ENCODE assay signal across 27 mouse cellular contexts in genomic region chr5:20873146-20873545, GRCm38 (mm10).
"Had no signal": no experiment of that assay in that cellular context is flagged by ENCODE, and none has a peak within 500 bp of the region (broad histone marks: within the 10 kb centered on the region; RNA-seq: fewer than 3 reads in every experiment).

No protein-coding gene starts in this region.

- H3K4me3 ChIP-seq: gastrocnemius, adult 2 months; heart, adult 2 months; heart, embryonic 13.5 days; heart, embryonic 15.5 days; hindbrain, embryonic 13.5 days; kidney, embryonic 15.5 days; layer of hippocampus, adult 2 months; left cerebral cortex, adult 2 months; limb, embryonic 10.5 days; limb, embryonic 12.5 days; liver, embryonic 13.5 days; liver, embryonic 15.5 days had no signal

- DNase-seq: gastrocnemius, adult 2 months; gastrocnemius, postnatal 14 days; gastrocnemius, postnatal 36 days; heart, adult 11 months; heart, adult 2 months; heart, postnatal 14 days; heart, postnatal 36 days; kidney, adult 11 months; kidney, adult 2 months; kidney, adult 9 months; kidney, postnatal 10 days; kidney, postnatal 25 days; liver; liver, embryonic 13.5 days had no signal

- H3K36me3 ChIP-seq: heart, embryonic 15.5 days; hindbrain, embryonic 13.5 days; kidney, embryonic 15.5 days; limb, embryonic 10.5 days; limb, embryonic 12.5 days; liver, embryonic 13.5 days; liver, embryonic 15.5 days had no signal

- H3K4me1 ChIP-seq: hindbrain, embryonic 13.5 days; limb, embryonic 10.5 days; limb, embryonic 12.5 days had no signal

- ATAC-seq: hindbrain, postnatal 0 days; intestine, embryonic 16.5 days had no signal

- H3K27me3 ChIP-seq: heart, embryonic 13.5 days; heart, embryonic 15.5 days; hindbrain, embryonic 13.5 days; kidney, embryonic 15.5 days; limb, embryonic 12.5 days; liver, embryonic 13.5 days; liver, embryonic 15.5 days had no signal

- H3K4me2 ChIP-seq: heart, embryonic 11.5 days; heart, embryonic 13.5 days; heart, embryonic 15.5 days; hindbrain, embryonic 13.5 days; kidney, embryonic 15.5 days; limb, embryonic 12.5 days; liver, embryonic 11.5 days; liver, embryonic 13.5 days; liver, embryonic 15.5 days had no signal

- H3K9me3 ChIP-seq: heart, embryonic 15.5 days; hindbrain, embryonic 13.5 days; kidney, embryonic 15.5 days; limb, embryonic 10.5 days; limb, embryonic 12.5 days; liver, embryonic 13.5 days; liver, embryonic 15.5 days had no signal

- H3K27ac ChIP-seq: heart, adult 2 months; heart, embryonic 13.5 days; heart, embryonic 15.5 days; hindbrain, embryonic 13.5 days; hindbrain, postnatal 0 days; kidney, embryonic 15.5 days; layer of hippocampus, adult 2 months; left cerebral cortex, adult 2 months; limb, embryonic 10.5 days; limb, embryonic 12.5 days; liver, embryonic 13.5 days; liver, embryonic 15.5 days had no signal

- H3K9ac ChIP-seq: heart, embryonic 13.5 days; heart, embryonic 15.5 days; hindbrain, embryonic 13.5 days; kidney, embryonic 15.5 days; limb, embryonic 12.5 days; liver, embryonic 13.5 days; liver, embryonic 15.5 days had no signal
